Mouse (Mus musculus) thymus, postnatal 36 days (tissue): ENCODE results near the gene Samsn1.
"Not testable (repeated sequence)": the region's sequence is repeated elsewhere in the genome, so short reads cannot be mapped to it uniquely, and the experiment has no call there.

Experiments used
- DNase-seq, 2 experiments: peaks; one replicate each; pipeline ENCODE4 v3.0.0; 2022; ENCODE audit warnings: mixed read lengths in 2 of 2

Gene Samsn1

GRCm38 (mm10) chr16:75874508-75874907 lies 147.6 kb downstream of the Samsn1 start:
- no peak for DNase-seq

- DNase-seq, result no peak
These were observed 149.8 kb downstream of the Samsn1 start for GRCm38 (mm10) chr16:75872241-75872640.

- DNase-seq, result no peak
These were observed 154.7 kb downstream of the Samsn1 start for GRCm38 (mm10) chr16:75867400-75867799.

- peak; percentile 22 to 41 for DNase-seq
These were observed 156.6 kb downstream of the Samsn1 start for GRCm38 (mm10) chr16:75865505-75865904.

- no peak for DNase-seq
These were observed 157.4 kb downstream of the Samsn1 start for GRCm38 (mm10) chr16:75864673-75865072.

- no peak for DNase-seq
These were observed 165.7 kb downstream of the Samsn1 start for GRCm38 (mm10) chr16:75856343-75856742.

GRCm38 (mm10) chr16:75855402-75855801 lies 166.7 kb downstream of the Samsn1 start:
- no peak for DNase-seq

- no peak for DNase-seq
These were observed 168.4 kb downstream of the Samsn1 start for GRCm38 (mm10) chr16:75853556-75854271.

- no peak for DNase-seq
These were observed 169.6 kb downstream of the Samsn1 start for GRCm38 (mm10) chr16:75852485-75852884.

- DNase-seq, result no peak
These were observed 173.0 kb downstream of the Samsn1 start for GRCm38 (mm10) chr16:75849039-75849438.

GRCm38 (mm10) chr16:75843653-75844062 lies 178.4 kb downstream of the Samsn1 start:
- no peak for DNase-seq

- no peak for DNase-seq
These were observed 179.1 kb downstream of the Samsn1 start for GRCm38 (mm10) chr16:75843031-75843430.

GRCm38 (mm10) chr16:75842569-75842968 lies 179.5 kb downstream of the Samsn1 start:
- no peak for DNase-seq

- DNase-seq, result no peak
These were observed 184.2 kb downstream of the Samsn1 start for GRCm38 (mm10) chr16:75837728-75838451.

- no peak for DNase-seq
These were observed 190.7 kb downstream of the Samsn1 start for GRCm38 (mm10) chr16:75831390-75831789.

- DNase-seq, result not testable (repeated sequence)
These were observed 195.1 kb downstream of the Samsn1 start for GRCm38 (mm10) chr16:75826949-75827348.

- no peak for DNase-seq
These were observed 195.6 kb downstream of the Samsn1 start for GRCm38 (mm10) chr16:75826498-75826897.

GRCm38 (mm10) chr16:75823226-75823625 lies 198.9 kb downstream of the Samsn1 start:
- DNase-seq, result peak; percentile 51 to 65

- DNase-seq, result no peak
These were observed 201.1 kb downstream of the Samsn1 start for GRCm38 (mm10) chr16:75820963-75821362.
